Mouse (Mus musculus): ENCODE results near the gene Il23a. TPM values are rescaled to one million over a fixed set of nuclear protein-coding genes. Genes with fewer than 3 reads are reported as not detected.
A peak's percentile ranks its signal among the peaks of the same experiment; 100 is the strongest.

Gene Il23a
- total RNA-seq, 2 experiments from 2014 or later: not detected

GRCm38 (mm10) chr10:128250565-128250964 is 48.0 kb downstream of the Il23a start:
- intact Hi-C loops (cut with DNase I): no loop called here
- no peak for DNase-seq
- Histone ChIP-seq H3K4me3 (no peak overlapping the region), H3K27ac (no peak overlapping the region)
- no peak for TF ChIP-seq CTCF (IDR thresholded peaks at IDR 0.05)

DNA sequence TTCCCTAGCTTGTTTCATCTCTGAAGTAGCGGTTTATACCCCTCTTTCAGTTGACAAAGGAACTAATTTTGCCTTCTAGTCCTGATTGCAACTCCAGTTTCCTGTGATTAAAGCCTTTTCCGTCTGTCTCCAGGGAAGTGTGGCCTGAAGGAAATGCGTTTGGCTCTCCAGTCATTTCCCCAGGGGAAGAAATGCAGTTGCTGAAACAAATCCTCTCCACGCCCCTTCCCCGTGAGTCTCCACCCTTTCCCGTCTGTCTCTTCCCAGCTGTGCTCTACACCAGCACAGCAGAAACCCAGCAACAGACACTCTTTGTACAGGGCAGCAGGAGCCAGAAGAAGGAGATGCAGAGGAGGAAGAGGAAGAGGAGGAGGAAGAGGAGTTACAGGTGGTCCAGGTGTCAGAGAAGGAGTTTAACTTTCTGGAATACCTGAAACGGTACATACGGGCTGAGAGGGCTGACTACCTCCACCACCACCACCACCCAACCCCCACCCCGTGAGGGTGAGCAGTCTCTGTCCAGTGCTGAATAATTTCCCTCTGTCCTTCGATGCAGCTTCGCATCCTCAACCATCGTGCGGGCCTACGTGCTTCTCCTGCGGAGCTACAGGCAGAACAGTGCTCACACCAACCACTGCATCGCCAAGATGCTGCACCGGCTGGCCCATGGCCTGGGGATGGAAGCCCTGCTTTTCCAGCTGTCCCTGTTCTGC is 51.4 kb downstream of the Il23a start:
- H3K4me3 ChIP-seq: peak overlapping the region; percentile 71
- intact Hi-C loops (cut with DNase I): no loop called here
- peak overlapping the region; percentile 85 for H3K27ac ChIP-seq
- no peak for TF ChIP-seq CTCF (IDR thresholded peaks at IDR 0.05)
- peak; percentile 69 for DNase-seq

Other genes with a start within 250 kb of the Il23a start
- gene Ptges3, start 239.8 kb downstream of the Il23a start, total RNA-seq (2021): 10 to 100 TPM; 75.4 to 81.3 TPM
- 1,000 to 10,000 TPM; 3,225 to 4,497 TPM for gene Atp5b, start 215.5 kb downstream of the Il23a start, total RNA-seq (2021)
- 10 to 100 TPM; 12.7 to 13.2 TPM for gene Baz2a, start 207.2 kb downstream of the Il23a start, total RNA-seq (2021)
- 10 to 100 TPM; 51.8 to 71.2 TPM for gene Rbms2, start 118.5 kb downstream of the Il23a start, total RNA-seq (2021)
- under 1 TPM; 0.59 to 0.67 TPM for gene Gls2, start 104.3 kb downstream of the Il23a start, total RNA-seq (2021)
- 10 to 100 TPM; 29.5 to 36.4 TPM for gene Spryd4, start 86.9 kb downstream of the Il23a start, total RNA-seq (2021)
- gene Mip, start 72.9 kb downstream of the Il23a start, total RNA-seq (2021): not detected
- gene Timeless, start 66.7 kb downstream of the Il23a start, total RNA-seq (2021): 1 to 10 TPM; 1.8 to 2.5 TPM
- not detected for gene Apon, start 44.7 kb downstream of the Il23a start, total RNA-seq (2021)
- not detected for gene Apof, start 30.1 kb downstream of the Il23a start, total RNA-seq (2021)
- gene Stat2, start 28.2 kb downstream of the Il23a start, total RNA-seq (2021): 1 to 10 TPM; 3.2 to 4.5 TPM
- 1 to 10 TPM; 5.1 to 5.3 TPM for gene Pan2, start 4.6 kb upstream of the Il23a start, total RNA-seq (2021)
- 10 to 100 TPM; 35.1 to 52.1 TPM for gene Cnpy2, start 23.7 kb upstream of the Il23a start, total RNA-seq (2021)
- 100 to 1,000 TPM; 541 to 658 TPM for gene Cs, start 39.0 kb upstream of the Il23a start, total RNA-seq (2021)
- gene Coq10a, start 70.2 kb upstream of the Il23a start, total RNA-seq (2021): 100 to 1,000 TPM; 447 to 542 TPM
- gene Ankrd52, start 78.4 kb upstream of the Il23a start, total RNA-seq (2021): 10 to 100 TPM; 46.7 to 58.9 TPM
- not detected for gene Slc39a5, start 102.5 kb upstream of the Il23a start, total RNA-seq (2021)
- 10 to 100 TPM; 56.7 to 59.0 TPM for gene Nabp2, start 112.7 kb upstream of the Il23a start, total RNA-seq (2021)
- gene Rnf41, start 112.9 kb upstream of the Il23a start, total RNA-seq (2021): 10 to 100 TPM; 13.3 to 13.4 TPM
- 10 to 100 TPM; 46.5 to 53.2 TPM for gene Smarcc2, start 160.5 kb upstream of the Il23a start, total RNA-seq (2021)
- gene Myl6, start 195.4 kb upstream of the Il23a start, total RNA-seq (2021): 100 to 1,000 TPM; 171 to 179 TPM
- 10 to 100 TPM in 1 of 2 experiments, 1 to 10 TPM in 1; 6.5 to 17.8 TPM for gene Myl6b, start 199.9 kb upstream of the Il23a start, total RNA-seq (2021)
- gene Esyt1, start 227.1 kb upstream of the Il23a start, total RNA-seq (2021): 10 to 100 TPM; 13.7 to 14.3 TPM
- 1 to 10 TPM; 4.2 to 6.5 TPM for gene Zc3h10, start 249.0 kb upstream of the Il23a start, total RNA-seq (2021)